Mouse (Mus musculus): ENCODE measurements around the gene Cog3. TPM values are rescaled to one million over a fixed set of nuclear protein-coding genes. Genes with fewer than 3 reads are reported as not detected.

Cog3 gene
- polyA plus RNA-seq, 1 experiment from 2014 or later: 6.4 TPM

- no peak for ATAC-seq (ENCODE audit: low read depth)
- Histone ChIP-seq H3K9ac (ENCODE audit: low read depth, low read length) (no peak overlapping the region), H3K4me3 (ENCODE audit: low read depth, low read length) (no peak overlapping the region), H3K36me3 (ENCODE audit: control insufficient read depth, insufficient read depth) (peaks cover 36% of the 10 kb centered on the region), H3K27me3 (ENCODE audit: control insufficient read depth, insufficient read depth, low read depth, low read length) (no peaks in the 10 kb centered on the region), H3K9me3 (replicated peaks; ENCODE audit: control insufficient read depth, low read length) (no peaks in the 10 kb centered on the region), H3K4me1 (ENCODE audit: control insufficient read depth, low read depth, low read length) (no peaks in the 10 kb centered on the region), H3K4me2 (ENCODE audit: low read depth, low read length) (no peak overlapping the region), H3K27ac (ENCODE audit: low read length) (no peak overlapping the region)
- WGBS (ENCODE audit: insufficient replicate concordance): 83% methylated on average over 2 of the region's 2 CpGs
These were observed 31.5 kb downstream of the Cog3 start for GRCm38 (mm10) chr14:75722816-75723215.

GRCm38 (mm10) chr14:75721977-75722563 lies 32.2 kb downstream of the Cog3 start:
- Histone ChIP-seq H3K4me2 (ENCODE audit: low read depth, low read length) (no peak overlapping the region), H3K9ac (ENCODE audit: low read depth, low read length) (no peak overlapping the region), H3K36me3 (ENCODE audit: control insufficient read depth, insufficient read depth) (peaks cover 33% of the 10 kb centered on the region), H3K4me1 (ENCODE audit: control insufficient read depth, low read depth, low read length) (no peaks in the 10 kb centered on the region), H3K9me3 (replicated peaks; ENCODE audit: control insufficient read depth, low read length) (no peaks in the 10 kb centered on the region), H3K4me3 (ENCODE audit: low read depth, low read length) (no peak overlapping the region), H3K27ac (ENCODE audit: low read length) (no peak overlapping the region), H3K27me3 (ENCODE audit: control insufficient read depth, insufficient read depth, low read depth, low read length) (no peaks in the 10 kb centered on the region)
- ATAC-seq (ENCODE audit: low read depth): no peak
- WGBS (ENCODE audit: insufficient replicate concordance): 41% methylated on average over 12 of the region's 12 CpGs

- Histone ChIP-seq H3K27ac (ENCODE audit: low read length) (no peak overlapping the region), H3K4me3 (ENCODE audit: low read depth, low read length) (no peak overlapping the region), H3K9me3 (replicated peaks; ENCODE audit: control insufficient read depth, low read length) (no peaks in the 10 kb centered on the region), H3K4me1 (ENCODE audit: control insufficient read depth, low read depth, low read length) (no peaks in the 10 kb centered on the region), H3K4me2 (ENCODE audit: low read depth, low read length) (no peak overlapping the region), H3K36me3 (ENCODE audit: control insufficient read depth, insufficient read depth) (peaks cover 40% of the 10 kb centered on the region), H3K9ac (ENCODE audit: low read depth, low read length) (no peak overlapping the region), H3K27me3 (ENCODE audit: control insufficient read depth, insufficient read depth, low read depth, low read length) (no peaks in the 10 kb centered on the region)
- WGBS (ENCODE audit: insufficient replicate concordance): 86% methylated on average over 5 of the region's 5 CpGs
- no peak for ATAC-seq (ENCODE audit: low read depth)
These were observed 34.2 kb downstream of the Cog3 start for GRCm38 (mm10) chr14:75720121-75720520.

DNA sequence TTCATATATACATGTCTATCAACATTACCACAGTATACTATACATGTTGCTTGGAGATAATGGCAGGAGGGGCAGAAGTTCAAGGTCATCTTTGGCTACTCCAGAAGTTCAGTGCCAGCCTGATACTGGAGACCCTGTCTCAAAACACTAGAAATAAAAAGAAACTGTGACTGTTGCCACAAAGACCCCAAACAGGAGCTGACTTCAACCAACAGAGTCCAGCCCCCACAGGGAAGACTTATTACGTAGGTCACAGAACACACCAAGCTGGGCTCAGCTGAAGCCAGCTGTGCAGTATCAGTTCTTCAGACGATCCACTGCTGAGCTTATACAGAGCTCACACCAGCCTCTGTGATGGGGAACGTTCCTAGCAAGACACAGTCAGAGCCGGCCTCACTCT lies 37.9 kb downstream of the Cog3 start:
- Histone ChIP-seq H3K27me3 (ENCODE audit: control insufficient read depth, insufficient read depth, low read depth, low read length) (no peaks in the 10 kb centered on the region), H3K36me3 (ENCODE audit: control insufficient read depth, insufficient read depth) (peaks cover 37% of the 10 kb centered on the region), H3K4me3 (ENCODE audit: low read depth, low read length) (no peak overlapping the region), H3K27ac (ENCODE audit: low read length) (no peak overlapping the region), H3K9ac (ENCODE audit: low read depth, low read length) (no peak overlapping the region), H3K4me2 (ENCODE audit: low read depth, low read length) (no peak overlapping the region), H3K9me3 (replicated peaks; ENCODE audit: control insufficient read depth, low read length) (no peaks in the 10 kb centered on the region), H3K4me1 (ENCODE audit: control insufficient read depth, low read depth, low read length) (no peaks in the 10 kb centered on the region)
- 77% methylated on average over 4 of the region's 4 CpGs for WGBS (ENCODE audit: insufficient replicate concordance)
- ATAC-seq (ENCODE audit: low read depth): no peak

DNA sequence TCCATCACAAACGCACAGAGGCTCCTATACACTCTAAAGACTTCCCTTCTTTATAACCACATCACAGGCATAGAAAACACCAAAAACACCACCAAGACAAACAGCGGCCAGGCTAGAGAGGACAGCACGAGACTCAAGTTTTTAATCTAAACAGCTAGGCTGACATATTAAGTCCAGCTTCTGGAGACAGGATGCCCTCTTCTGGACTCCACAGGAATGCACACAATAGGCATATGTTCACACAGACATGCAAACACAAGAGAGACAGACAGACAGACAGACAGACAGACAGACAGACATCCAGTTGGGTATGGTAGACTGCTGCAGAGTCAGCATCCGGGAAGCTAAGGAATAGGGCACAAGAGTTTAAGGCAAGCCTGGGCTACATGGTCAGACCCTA lies 40.7 kb downstream of the Cog3 start:
- no peak overlapping the region for H3K4me2 ChIP-seq (ENCODE audit: low read depth, low read length)
- no peaks in the 10 kb centered on the region for H3K4me1 ChIP-seq (ENCODE audit: control insufficient read depth, low read depth, low read length)
- no peak overlapping the region for H3K4me3 ChIP-seq (ENCODE audit: low read depth, low read length)
- no peak overlapping the region for H3K9ac ChIP-seq (ENCODE audit: low read depth, low read length)
- peaks cover 27% of the 10 kb centered on the region for H3K36me3 ChIP-seq (ENCODE audit: control insufficient read depth, insufficient read depth)
- WGBS (ENCODE audit: insufficient replicate concordance): 78% methylated on average over 4 of the region's 4 CpGs
- ATAC-seq (ENCODE audit: low read depth): no peak
- no peaks in the 10 kb centered on the region for H3K27me3 ChIP-seq (ENCODE audit: control insufficient read depth, insufficient read depth, low read depth, low read length)
- H3K27ac ChIP-seq (ENCODE audit: low read length): no peak overlapping the region
- no peaks in the 10 kb centered on the region for H3K9me3 ChIP-seq (replicated peaks; ENCODE audit: control insufficient read depth, low read length)

DNA sequence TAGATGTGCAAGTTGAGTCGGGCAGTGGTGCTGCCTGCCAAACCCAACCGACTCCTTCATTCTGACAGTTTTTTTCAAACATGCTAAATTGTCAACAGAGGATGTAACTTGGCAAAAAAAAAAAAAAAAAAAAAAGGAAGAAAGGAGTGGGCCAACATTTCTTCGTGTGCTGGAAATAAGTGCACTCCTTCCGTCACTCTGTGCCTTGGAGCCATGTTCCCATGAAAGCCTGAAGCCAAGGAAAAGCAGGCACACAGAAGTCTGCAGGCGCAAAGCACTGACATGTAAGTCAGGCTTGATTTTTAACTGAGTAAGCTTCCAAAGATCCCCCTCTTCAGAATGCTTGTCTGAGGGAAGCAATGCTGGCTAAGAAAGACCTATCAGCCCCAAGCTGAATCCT lies 41.6 kb downstream of the Cog3 start:
- Histone ChIP-seq H3K27me3 (ENCODE audit: control insufficient read depth, insufficient read depth, low read depth, low read length) (no peaks in the 10 kb centered on the region), H3K27ac (ENCODE audit: low read length) (no peak overlapping the region), H3K9me3 (replicated peaks; ENCODE audit: control insufficient read depth, low read length) (no peaks in the 10 kb centered on the region), H3K9ac (ENCODE audit: low read depth, low read length) (no peak overlapping the region), H3K36me3 (ENCODE audit: control insufficient read depth, insufficient read depth) (peaks cover 25% of the 10 kb centered on the region), H3K4me2 (ENCODE audit: low read depth, low read length) (no peak overlapping the region), H3K4me1 (ENCODE audit: control insufficient read depth, low read depth, low read length) (no peaks in the 10 kb centered on the region), H3K4me3 (ENCODE audit: low read depth, low read length) (no peak overlapping the region)
- no peak for ATAC-seq (ENCODE audit: low read depth)
- WGBS (ENCODE audit: insufficient replicate concordance): 80% methylated on average over 5 of the region's 5 CpGs

DNA sequence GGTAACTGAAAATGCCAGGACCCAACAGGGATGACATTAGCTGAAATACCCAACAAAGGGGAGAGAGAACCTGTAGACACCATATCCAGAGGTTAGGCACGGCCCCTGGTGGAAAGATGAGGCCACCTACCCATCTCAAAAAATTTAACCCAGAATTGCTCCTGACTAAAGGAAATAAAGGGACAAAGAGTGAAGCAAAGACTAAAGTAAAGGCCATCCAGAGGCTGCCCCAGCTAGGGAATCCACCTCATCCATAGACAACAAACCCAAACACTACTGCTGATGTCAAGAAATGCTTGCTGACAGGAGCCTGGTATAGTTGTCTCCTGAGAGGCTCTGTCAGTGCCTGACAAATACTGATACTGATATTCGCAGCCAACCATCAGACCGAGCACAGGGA lies 42.6 kb downstream of the Cog3 start:
- H3K9ac ChIP-seq (ENCODE audit: low read depth, low read length): no peak overlapping the region
- no peak for ATAC-seq (ENCODE audit: low read depth)
- H3K4me2 ChIP-seq (ENCODE audit: low read depth, low read length): no peak overlapping the region
- H3K27me3 ChIP-seq (ENCODE audit: control insufficient read depth, insufficient read depth, low read depth, low read length): no peaks in the 10 kb centered on the region
- no peaks in the 10 kb centered on the region for H3K4me1 ChIP-seq (ENCODE audit: control insufficient read depth, low read depth, low read length)
- H3K27ac ChIP-seq (ENCODE audit: low read length): no peak overlapping the region
- 86% methylated on average over 3 of the region's 3 CpGs for WGBS (ENCODE audit: insufficient replicate concordance)
- no peak overlapping the region for H3K4me3 ChIP-seq (ENCODE audit: low read depth, low read length)
- peaks cover 25% of the 10 kb centered on the region for H3K36me3 ChIP-seq (ENCODE audit: control insufficient read depth, insufficient read depth)
- no peaks in the 10 kb centered on the region for H3K9me3 ChIP-seq (replicated peaks; ENCODE audit: control insufficient read depth, low read length)

- Histone ChIP-seq H3K27ac (ENCODE audit: low read length) (no peak overlapping the region), H3K36me3 (ENCODE audit: control insufficient read depth, insufficient read depth) (peaks cover 25% of the 10 kb centered on the region)
- 81% methylated on average over 1 of the region's 1 CpGs for WGBS (ENCODE audit: insufficient replicate concordance)
These were observed 45.3 kb downstream of the Cog3 start for GRCm38 (mm10) chr14:75708986-75709385.

DNA sequence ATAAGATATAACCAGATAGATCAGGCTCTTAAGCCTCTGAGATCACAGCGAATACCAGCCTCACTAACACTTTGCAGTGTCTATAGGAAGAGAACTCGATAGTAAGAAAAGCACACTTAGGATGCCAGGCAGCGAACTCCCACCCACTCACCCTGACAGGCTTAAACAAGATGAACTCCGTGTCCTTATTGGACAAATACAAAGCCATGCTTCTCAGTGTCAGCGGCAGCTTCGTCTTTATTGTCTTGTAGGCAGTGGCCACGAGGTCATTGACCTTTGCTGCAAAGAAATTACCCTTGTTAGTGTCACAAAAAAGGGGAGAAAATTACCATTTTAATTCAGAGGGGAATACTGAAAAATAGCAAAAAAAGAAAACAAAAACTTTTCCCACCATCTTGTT lies 46.5 kb downstream of the Cog3 start:
- WGBS (ENCODE audit: insufficient replicate concordance): 75% methylated on average over 7 of the region's 7 CpGs
- Histone ChIP-seq H3K4me3 (ENCODE audit: low read depth, low read length) (no peak overlapping the region), H3K36me3 (ENCODE audit: control insufficient read depth, insufficient read depth) (peaks cover 30% of the 10 kb centered on the region), H3K4me1 (ENCODE audit: control insufficient read depth, low read depth, low read length) (no peaks in the 10 kb centered on the region), H3K27ac (ENCODE audit: low read length) (no peak overlapping the region), H3K4me2 (ENCODE audit: low read depth, low read length) (no peak overlapping the region), H3K9me3 (replicated peaks; ENCODE audit: control insufficient read depth, low read length) (no peaks in the 10 kb centered on the region), H3K9ac (ENCODE audit: low read depth, low read length) (no peak overlapping the region), H3K27me3 (ENCODE audit: control insufficient read depth, insufficient read depth, low read depth, low read length) (no peaks in the 10 kb centered on the region)
- ATAC-seq (ENCODE audit: low read depth): no peak

More at GRCm38 (mm10) chr14:75708986-75709385, 45.3 kb downstream of the Cog3 start:
- no peaks in the 10 kb centered on the region for H3K4me1 ChIP-seq (ENCODE audit: control insufficient read depth, low read depth, low read length)
- H3K9ac ChIP-seq (ENCODE audit: low read depth, low read length): no peak overlapping the region
- H3K27me3 ChIP-seq (ENCODE audit: control insufficient read depth, insufficient read depth, low read depth, low read length): no peaks in the 10 kb centered on the region
- no peak overlapping the region for H3K4me3 ChIP-seq (ENCODE audit: low read depth, low read length)
- H3K4me2 ChIP-seq (ENCODE audit: low read depth, low read length): no peak overlapping the region
- no peak for ATAC-seq (ENCODE audit: low read depth)
- H3K9me3 ChIP-seq (replicated peaks; ENCODE audit: control insufficient read depth, low read length): no peaks in the 10 kb centered on the region

All from liver, embryonic 16.5 days (tissue).